Mouse (Mus musculus): Measurements from ENCODE around the gene Map4. TPM values are rescaled to one million over a fixed set of nuclear protein-coding genes. Genes with fewer than 3 reads are reported as not detected.
"Not testable (repeated sequence)": the region's sequence is repeated elsewhere in the genome, so short reads cannot be mapped to it uniquely, and the experiment has no call there.

Map4 gene
- polyA plus RNA-seq, 1 experiment from 2014 or later: 33.9 TPM

DNA sequence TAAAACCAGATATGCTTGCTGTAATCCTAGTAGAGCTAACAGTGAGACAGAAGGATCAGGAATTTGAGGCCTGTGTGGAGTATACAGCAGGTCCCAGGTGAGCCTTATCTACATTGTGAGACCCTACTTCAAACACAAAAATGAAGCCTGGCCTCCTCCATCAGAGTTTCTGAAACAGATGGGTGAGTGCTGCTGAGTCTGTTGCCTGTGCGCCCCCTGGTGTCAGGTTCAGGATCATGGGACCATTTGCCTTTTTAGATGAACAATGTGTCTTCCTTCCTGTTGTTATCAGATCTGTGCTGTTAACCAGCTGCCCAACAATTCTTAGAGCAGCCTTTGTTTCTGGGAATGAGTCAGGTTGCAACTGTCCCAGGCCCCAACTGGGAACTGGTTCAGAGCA lies 140.6 kb downstream of the Map4 start:
- Histone ChIP-seq H3K9me3 (replicated peaks; ENCODE audit: low read length) (no peaks in the 10 kb centered on the region), H3K9ac (ENCODE audit: low read depth, low read length) (no peak overlapping the region), H3K27me3 (ENCODE audit: insufficient read depth, low read length) (no peaks in the 10 kb centered on the region), H3K27ac (no peak overlapping the region), H3K36me3 (ENCODE audit: insufficient read depth, low read length) (0 out of 2 replicates have a peak, but pooled peaks cover 40% of the 10 kb centered on the region), H3K4me3 (replicated peaks; ENCODE audit: low read depth, low read length) (no peak overlapping the region), H3K4me1 (replicated peaks; ENCODE audit: insufficient read depth, low read length) (no peaks in the 10 kb centered on the region), H3K4me2 (ENCODE audit: low read length) (no peak overlapping the region)
- peak; percentile 94 for TF ChIP-seq CTCF (IDR thresholded peaks at IDR 0.05; ENCODE audit: low read depth)
- WGBS: 0% methylated on average over 1 of the region's 1 CpGs
- peak; percentile 84 for DNase-seq (ENCODE audit: low spot score)
- peak; percentile 21; the same call in 1 of the 2 replicates for ATAC-seq (replicated peaks; ENCODE audit: low FRiP score, low read depth)

DNA sequence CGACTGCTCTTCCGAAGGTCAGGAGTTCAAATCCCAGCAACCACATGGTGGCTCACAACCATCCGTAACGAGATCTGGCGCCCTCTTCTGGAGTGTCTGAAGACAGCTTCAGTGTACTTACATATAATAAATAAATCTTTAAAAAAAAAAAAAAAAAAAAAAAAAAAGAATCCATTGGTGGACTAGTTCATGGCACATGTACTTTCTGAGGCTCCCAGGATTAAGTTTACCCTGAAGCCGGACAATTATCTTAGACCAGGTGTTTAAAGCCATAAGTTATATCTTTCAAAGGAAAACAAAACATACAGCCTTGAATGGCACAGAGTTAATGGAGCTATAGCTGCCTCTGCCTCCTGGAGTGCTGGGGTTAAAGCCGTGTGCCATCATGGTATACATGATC lies 145.2 kb downstream of the Map4 start:
- H3K4me1 ChIP-seq (replicated peaks; ENCODE audit: insufficient read depth, low read length); H3K4me2 ChIP-seq (ENCODE audit: low read length); H3K9ac ChIP-seq (ENCODE audit: low read depth, low read length); H3K27ac ChIP-seq; H3K4me3 ChIP-seq (replicated peaks; ENCODE audit: low read depth, low read length); DNase-seq (ENCODE audit: low spot score); ATAC-seq (replicated peaks; ENCODE audit: low FRiP score, low read depth); H3K9me3 ChIP-seq (replicated peaks; ENCODE audit: low read length); H3K27me3 ChIP-seq (ENCODE audit: insufficient read depth, low read length): not testable (repeated sequence)
- peaks cover 33% of the 10 kb centered on the region for H3K36me3 ChIP-seq (ENCODE audit: insufficient read depth, low read length)
- WGBS: 79% methylated on average over 4 of the region's 7 CpGs
- TF ChIP-seq CTCF (IDR thresholded peaks at IDR 0.05; ENCODE audit: low read depth): 0 out of 2 replicates have a peak, but pooled peaks have one; percentile 2

DNA sequence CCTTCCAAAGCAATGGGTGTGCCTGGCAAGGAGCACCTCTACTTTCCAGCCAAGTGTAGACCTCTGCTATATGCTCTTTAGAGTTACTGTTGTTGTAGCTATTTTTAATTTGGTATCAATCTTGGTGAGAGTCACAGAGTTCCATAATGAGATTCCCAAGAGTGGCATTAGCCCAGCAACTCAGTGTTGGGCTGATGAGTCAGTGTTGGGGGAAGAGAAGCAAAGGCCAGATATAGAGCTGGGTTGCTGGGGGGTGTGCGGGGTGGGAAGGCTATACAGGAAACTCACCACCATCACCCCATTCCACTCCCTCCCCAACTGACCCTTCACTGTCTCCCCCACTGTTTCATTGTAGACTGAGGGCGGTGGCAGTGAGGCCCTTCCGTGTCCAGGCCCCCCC lies 149.8 kb downstream of the Map4 start:
- no peak for DNase-seq (ENCODE audit: low spot score)
- Histone ChIP-seq H3K4me3 (replicated peaks; ENCODE audit: low read depth, low read length) (no peak overlapping the region), H3K4me1 (replicated peaks; ENCODE audit: insufficient read depth, low read length) (no peaks in the 10 kb centered on the region), H3K27me3 (ENCODE audit: insufficient read depth, low read length) (no peaks in the 10 kb centered on the region), H3K4me2 (ENCODE audit: low read length) (no peak overlapping the region), H3K9ac (ENCODE audit: low read depth, low read length) (no peak overlapping the region), H3K36me3 (ENCODE audit: insufficient read depth, low read length) (peaks cover 58% of the 10 kb centered on the region), H3K27ac (no peak overlapping the region), H3K9me3 (replicated peaks; ENCODE audit: low read length) (no peaks in the 10 kb centered on the region)
- no peak for TF ChIP-seq CTCF (IDR thresholded peaks at IDR 0.05; ENCODE audit: low read depth)
- 0 out of 2 replicates have a peak, but pooled peaks have one; percentile 16 for ATAC-seq (replicated peaks; ENCODE audit: low FRiP score, low read depth)
- WGBS: 92% methylated on average over 3 of the region's 3 CpGs

DNA sequence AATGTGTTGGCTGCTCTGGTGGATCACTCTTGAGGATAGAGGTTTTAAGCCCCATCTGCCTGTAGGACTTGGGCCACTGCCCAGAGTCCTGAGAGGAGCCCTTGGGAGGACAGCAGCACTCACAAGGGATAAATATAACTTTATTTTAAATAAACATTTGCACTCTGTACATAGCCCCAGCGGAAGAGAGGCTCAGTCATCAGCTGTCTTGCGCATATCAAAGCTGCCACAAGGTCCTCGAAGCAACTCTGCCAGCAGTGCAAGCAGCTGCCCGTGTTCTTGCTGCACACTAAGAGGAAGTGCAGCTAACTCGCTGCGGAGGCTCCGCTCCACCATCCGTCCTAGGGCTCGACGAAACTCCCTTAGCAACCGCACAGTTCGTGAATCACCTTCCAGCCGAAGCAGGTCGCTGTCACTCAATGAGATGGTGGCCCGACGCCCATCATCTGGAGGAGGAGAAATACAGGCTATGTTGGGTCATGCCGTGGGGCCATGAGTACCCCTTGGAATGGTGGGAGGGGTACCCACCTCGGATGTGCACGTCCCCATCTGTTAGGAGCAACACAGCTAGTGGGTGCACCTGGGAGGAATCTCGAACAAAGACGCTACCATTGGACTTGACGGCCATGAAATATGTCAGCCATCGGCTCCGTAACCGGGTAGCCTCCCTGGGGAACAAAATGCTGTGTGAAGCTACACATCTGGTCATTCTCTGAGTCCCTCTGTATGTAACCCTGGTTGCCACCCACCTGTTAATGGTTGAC lies 153.1 kb downstream of the Map4 start:
- DNase-seq (ENCODE audit: low spot score): peak; percentile 21

DNA sequence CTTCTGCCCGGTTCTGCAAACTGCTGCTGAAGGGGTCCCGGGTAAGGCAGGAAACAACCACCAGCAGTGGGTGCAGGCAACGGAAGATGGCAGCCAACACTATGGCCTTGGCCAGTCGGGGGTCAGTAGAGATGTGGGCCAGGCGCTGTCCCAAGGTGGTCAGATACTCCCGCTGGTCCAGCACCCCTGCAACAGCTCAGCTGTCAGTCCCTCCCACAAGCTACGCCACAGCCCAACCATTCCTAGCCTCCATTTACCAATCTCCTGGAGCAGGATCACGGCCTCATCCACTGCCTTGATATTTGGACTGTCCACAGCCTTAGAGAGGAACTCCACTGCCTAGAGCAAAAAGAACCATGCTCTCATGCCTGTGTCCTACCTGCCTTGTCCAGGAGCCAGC lies 154.4 kb downstream of the Map4 start:
- Histone ChIP-seq H3K4me1 (replicated peaks; ENCODE audit: insufficient read depth, low read length) (no peaks in the 10 kb centered on the region), H3K4me2 (ENCODE audit: low read length) (no peak overlapping the region), H3K27me3 (ENCODE audit: insufficient read depth, low read length) (no peaks in the 10 kb centered on the region), H3K36me3 (ENCODE audit: insufficient read depth, low read length) (peaks cover 85% of the 10 kb centered on the region), H3K9me3 (replicated peaks; ENCODE audit: low read length) (no peaks in the 10 kb centered on the region), H3K4me3 (replicated peaks; ENCODE audit: low read depth, low read length) (no peak overlapping the region), H3K9ac (ENCODE audit: low read depth, low read length) (no peak overlapping the region), H3K27ac (no peak overlapping the region)
- no peak for TF ChIP-seq CTCF (IDR thresholded peaks at IDR 0.05; ENCODE audit: low read depth)
- ATAC-seq (replicated peaks; ENCODE audit: low FRiP score, low read depth): no peak
- 85% methylated on average over 8 of the region's 8 CpGs for whole genome bisulfite sequencing
- DNase-seq (ENCODE audit: low spot score): no peak

More for the DNA sequence above, 153.1 kb downstream of the Map4 start:
- no peak for ATAC-seq (replicated peaks; ENCODE audit: low FRiP score, low read depth)
- WGBS: 75% methylated on average over 25 of the region's 25 CpGs
- no peak for TF ChIP-seq CTCF (IDR thresholded peaks at IDR 0.05; ENCODE audit: low read depth)
- Histone ChIP-seq H3K9ac (ENCODE audit: low read depth, low read length) (no peak overlapping the region), H3K4me3 (replicated peaks; ENCODE audit: low read depth, low read length) (no peak overlapping the region), H3K27me3 (ENCODE audit: insufficient read depth, low read length) (no peaks in the 10 kb centered on the region), H3K27ac (no peak overlapping the region), H3K4me2 (ENCODE audit: low read length) (no peak overlapping the region), H3K4me1 (replicated peaks; ENCODE audit: insufficient read depth, low read length) (no peaks in the 10 kb centered on the region), H3K36me3 (ENCODE audit: insufficient read depth, low read length) (peaks cover 85% of the 10 kb centered on the region), H3K9me3 (replicated peaks; ENCODE audit: low read length) (no peaks in the 10 kb centered on the region)

DNA sequence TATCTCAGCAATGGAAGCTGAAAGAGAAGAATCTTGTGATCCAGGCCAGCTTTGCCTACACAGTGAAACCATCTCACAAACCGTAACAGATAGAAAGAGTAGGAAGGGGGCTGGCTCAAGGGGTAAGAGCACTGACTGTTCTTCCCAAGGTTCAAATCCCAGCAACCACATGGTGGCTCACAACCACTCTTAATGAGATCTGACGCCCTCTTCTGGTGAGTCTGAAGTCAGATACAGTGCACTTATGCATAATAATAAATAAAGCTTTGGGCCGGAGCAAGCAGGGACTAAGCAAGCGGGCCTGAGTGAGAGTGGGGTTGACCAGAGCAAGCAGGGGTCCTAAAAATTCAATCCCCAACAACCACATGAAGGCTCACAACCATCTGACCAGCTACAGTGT lies 162.0 kb downstream of the Map4 start:
- peak; percentile 21; the same call in 1 of the 2 replicates for TF ChIP-seq CTCF (IDR thresholded peaks at IDR 0.05; ENCODE audit: low read depth)
- no peak overlapping the region for H3K4me2 ChIP-seq (ENCODE audit: low read length)
- H3K9me3 ChIP-seq (replicated peaks; ENCODE audit: low read length): no peaks in the 10 kb centered on the region
- DNase-seq (ENCODE audit: low spot score): no peak
- no peak for ATAC-seq (replicated peaks; ENCODE audit: low FRiP score, low read depth)
- 87% methylated on average over 4 of the region's 4 CpGs for WGBS
- H3K36me3 ChIP-seq (ENCODE audit: insufficient read depth, low read length): peaks cover 77% of the 10 kb centered on the region
- H3K27me3 ChIP-seq (ENCODE audit: insufficient read depth, low read length): no peaks in the 10 kb centered on the region
- no peak overlapping the region for H3K9ac ChIP-seq (ENCODE audit: low read depth, low read length)
- no peaks in the 10 kb centered on the region for H3K4me1 ChIP-seq (replicated peaks; ENCODE audit: insufficient read depth, low read length)
- no peak overlapping the region for H3K4me3 ChIP-seq (replicated peaks; ENCODE audit: low read depth, low read length)
- H3K27ac ChIP-seq: no peak overlapping the region

Data from kidney, postnatal 0 days (tissue).